Mouse (Mus musculus) cerebellum, adult 2 months (tissue): ENCODE data around the gene Glod4.

ENCODE experiments used
- CTCF ChIP-seq: fragments of 200-500 bp; IDR thresholded peaks from 2 replicates; pipeline ENCODE4 v1.5.1; 2011; ENCODE audit warnings: low read depth, mild to moderate bottlenecking, control low read depth, low read length, moderate library complexity, borderline replicate concordance; ENCODE audit not compliant: insufficient read depth
- POLR2A ChIP-seq: fragments of 200-500 bp; IDR thresholded peaks from 2 replicates; pipeline ENCODE4 v1.6.1; 2011; ENCODE audit warnings: low read length, control low read depth, borderline replicate concordance; ENCODE audit not compliant: insufficient read depth

DNA sequence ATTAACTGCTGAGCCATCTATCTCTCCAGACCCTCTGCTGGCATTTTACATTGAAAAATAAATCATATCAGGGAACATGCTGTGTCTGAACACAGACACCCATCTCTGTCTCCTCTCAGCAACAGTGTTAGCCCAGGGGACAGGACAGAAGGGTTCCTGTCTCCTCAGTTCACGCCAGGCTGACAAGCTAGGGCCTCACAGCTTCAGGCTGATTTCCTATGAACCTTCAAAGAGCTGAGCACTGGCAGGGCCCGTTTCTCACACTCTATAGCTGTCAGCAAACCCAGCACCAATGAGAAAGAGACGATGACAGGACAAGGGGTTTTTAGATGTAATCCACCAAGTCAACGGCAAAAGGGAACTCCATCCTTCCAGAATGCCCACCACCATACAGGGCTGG lies 48.4 kb upstream of the Glod4 start:
- TF ChIP-seq CTCF (no peak), POLR2A (no peak)
